In genomic region chrX:47835835-47836195, GRCm38 (mm10) we compare ENCODE assay signal across 24 mouse cellular contexts. TPM values are rescaled to one million over a fixed set of nuclear protein-coding genes. Genes with fewer than 3 reads are reported as not detected.
DNase-seq lines count a peak whose midpoint lies in the region; ATAC-seq and TF ChIP-seq lines count a peak whose summit lies in the region.
"Had no signal": no experiment of that assay in that cellular context is flagged by ENCODE, and none has a peak within 500 bp of the region (broad histone marks: within the 10 kb centered on the region; RNA-seq: fewer than 3 reads in every experiment).

No protein-coding gene starts in this region.

- H3K27me3 ChIP-seq in heart, embryonic 14.5 days (ENCODE audit: control insufficient read depth, insufficient read depth, low read length), result no peaks in the 10 kb centered on the region
- no peaks in the 10 kb centered on the region for H3K27me3 ChIP-seq in kidney, postnatal 0 days (ENCODE audit: insufficient read depth, low read length)
- no peaks in the 10 kb centered on the region for H3K27me3 ChIP-seq in lung, embryonic 16.5 days (ENCODE audit: control insufficient read depth, insufficient read depth, low read depth, low read length)
- H3K27me3 ChIP-seq: forebrain, embryonic 13.5 days; heart, embryonic 12.5 days; hindbrain, embryonic 12.5 days; hindbrain, embryonic 15.5 days had no signal

- no peak overlapping the region; a peak in 1 of 4 replicates for H3K27ac ChIP-seq in heart, embryonic 14.5 days (replicated peaks in 1 of 2; ENCODE audit: control insufficient read depth in 1 of 2, insufficient read depth in 1 of 2, low read depth in 2 of 2, low read length in 2 of 2)
- H3K27ac ChIP-seq in kidney, postnatal 0 days, result no peak overlapping the region
- no peak overlapping the region for H3K27ac ChIP-seq in lung, embryonic 16.5 days (ENCODE audit: low read length)
- H3K27ac ChIP-seq: forebrain, embryonic 10.5 days; forebrain, embryonic 13.5 days; heart, adult 2 months; hindbrain, embryonic 12.5 days; hindbrain, embryonic 15.5 days had no signal

- DNase-seq in heart, postnatal 25 days (ENCODE audit: low spot score), result no peak
- DNase-seq in kidney, postnatal 0 days (ENCODE audit: low spot score), result peak; percentile 1
- no peak for DNase-seq in kidney, adult 8-10 months
- DNase-seq in lung, postnatal 4 days, result no peak
- peak; percentile 7 for DNase-seq in brain, embryonic 14.5 days (ENCODE audit: low read depth)
- DNase-seq: adrenal gland, adult 8-10 months; adrenal gland, postnatal 25 days; cerebellum, adult 18-20 months; cerebellum, adult 9-10 months; cerebellum, postnatal 14 days; gastrocnemius, postnatal 10 days; gastrocnemius, postnatal 36 days; heart, adult 2 months; heart, postnatal 4 days had no signal

- no peak overlapping the region for H3K9ac ChIP-seq in heart, embryonic 14.5 days (ENCODE audit: low read length)
- no peak overlapping the region for H3K9ac ChIP-seq in kidney, postnatal 0 days (ENCODE audit: low read depth, low read length)
- H3K9ac ChIP-seq in lung, embryonic 16.5 days (ENCODE audit: low read length), result no peak overlapping the region
- H3K9ac ChIP-seq: forebrain, embryonic 13.5 days; heart, embryonic 12.5 days; hindbrain, embryonic 12.5 days; hindbrain, embryonic 15.5 days had no signal

- H3K4me2 ChIP-seq in heart, embryonic 14.5 days (ENCODE audit: low read length), result peak overlapping the region; percentile 18; the same call in 1 of the 2 replicates
- H3K4me2 ChIP-seq in kidney, postnatal 0 days (ENCODE audit: low read length), result no peak overlapping the region
- H3K4me2 ChIP-seq in lung, embryonic 16.5 days (ENCODE audit: low read depth, low read length), result no peak overlapping the region
- H3K4me2 ChIP-seq: forebrain, embryonic 13.5 days; heart, embryonic 12.5 days; hindbrain, embryonic 12.5 days; hindbrain, embryonic 15.5 days had no signal

- 45% methylated on average over 1 of the region's 1 CpGs for WGBS in heart, embryonic 14.5 days
- 43% methylated on average over 1 of the region's 1 CpGs for WGBS in kidney, postnatal 0 days
- 55% methylated on average over 1 of the region's 1 CpGs for WGBS in lung, embryonic 16.5 days

- H3K9me3 ChIP-seq in heart, embryonic 14.5 days (ENCODE audit: control insufficient read depth, low read length), result no peaks in the 10 kb centered on the region
- no peaks in the 10 kb centered on the region for H3K9me3 ChIP-seq in kidney, postnatal 0 days (replicated peaks; ENCODE audit: low read length)
- H3K9me3 ChIP-seq in lung, embryonic 16.5 days (ENCODE audit: control insufficient read depth, low read length), result no peaks in the 10 kb centered on the region
- H3K9me3 ChIP-seq: forebrain, embryonic 10.5 days; heart, embryonic 12.5 days; hindbrain, embryonic 12.5 days; hindbrain, embryonic 15.5 days had no signal

- no peak overlapping the region for H3K4me3 ChIP-seq in heart, embryonic 14.5 days (ENCODE audit: control insufficient read depth in 1 of 2, insufficient read depth in 1 of 2, low read depth in 1 of 2, low read length in 2 of 2)
- H3K4me3 ChIP-seq in kidney, postnatal 0 days (replicated peaks; ENCODE audit: low read depth, low read length), result no peak overlapping the region
- H3K4me3 ChIP-seq in lung, embryonic 16.5 days (ENCODE audit: low read length), result no peak overlapping the region
- H3K4me3 ChIP-seq: forebrain, embryonic 10.5 days; forebrain, embryonic 13.5 days; heart, adult 2 months; heart, embryonic 12.5 days; hindbrain, embryonic 12.5 days; hindbrain, embryonic 15.5 days had no signal

- TF ChIP-seq POLR2A in brain, embryonic 14.5 days (IDR thresholded peaks at IDR 0.05; ENCODE audit: borderline replicate concordance, extremely low read depth, insufficient read depth, insufficient read length, poor library complexity, severe bottlenecking), result no peak

- intact Hi-C loops in heart, postnatal 25 days (cut with DNase I), result no loop called here

- no peak for ATAC-seq in heart, embryonic 14.5 days (ENCODE audit: insufficient number of reproducible peaks, insufficient read depth, low FRiP score, low read depth)
- ATAC-seq in kidney, postnatal 0 days (replicated peaks; ENCODE audit: low FRiP score, low read depth), result no peak
- ATAC-seq in lung, embryonic 16.5 days (ENCODE audit: low read depth), result peak; percentile 75
- ATAC-seq: activated CD4-positive, CD25-positive, alpha-beta regulatory T cell, adult 4 months; forebrain, embryonic 13.5 days; forebrain, embryonic 16.5 days had no signal

- TF ChIP-seq CTCF in kidney, postnatal 0 days (IDR thresholded peaks at IDR 0.05; ENCODE audit: low read depth), result no peak
- no peak for TF ChIP-seq CTCF in brain, embryonic 14.5 days (IDR thresholded peaks at IDR 0.05; ENCODE audit: borderline replicate concordance, extremely low read depth, insufficient read depth, insufficient read length)

- H3K4me1 ChIP-seq in heart, embryonic 14.5 days (ENCODE audit: control insufficient read depth in 2 of 2, insufficient read depth in 2 of 2, low read length in 2 of 2), result peaks cover 0 to 2% of the 10 kb centered on the region in 2 experiments; a peak in 1 of 4 replicates
- no peaks in the 10 kb centered on the region for H3K4me1 ChIP-seq in kidney, postnatal 0 days (replicated peaks; ENCODE audit: insufficient read depth, low read length)
- no peaks in the 10 kb centered on the region for H3K4me1 ChIP-seq in lung, embryonic 16.5 days (replicated peaks; ENCODE audit: control insufficient read depth, insufficient read depth, low read length)
- H3K4me1 ChIP-seq: forebrain, embryonic 10.5 days; forebrain, embryonic 13.5 days; heart, embryonic 12.5 days; hindbrain, embryonic 12.5 days; hindbrain, embryonic 15.5 days had no signal

- no peaks in the 10 kb centered on the region for H3K36me3 ChIP-seq in heart, embryonic 14.5 days (ENCODE audit: control insufficient read depth, insufficient read depth, low read length)
- H3K36me3 ChIP-seq in kidney, postnatal 0 days (ENCODE audit: insufficient read depth, low read length), result no peaks in the 10 kb centered on the region
- H3K36me3 ChIP-seq in lung, embryonic 16.5 days (ENCODE audit: control insufficient read depth, insufficient read depth, low read length), result no peaks in the 10 kb centered on the region
- H3K36me3 ChIP-seq: forebrain, embryonic 10.5 days; heart, embryonic 12.5 days; hindbrain, embryonic 12.5 days; hindbrain, embryonic 15.5 days had no signal

RNA-seq across cellular contexts. Expression of gene Smarca1, which starts 57.0 kb away (rescaled TPM):
- 25.6 and 27.7 TPM in 2 replicates for polyA plus RNA-seq in heart, embryonic 14.5 days (2014; fragmentation: Nextera tagmentation; extraction: Ambion mirVana)
- 1 to 10 TPM in 1 of 2 experiments, under 1 TPM in 1; 0.89 to 1.3 TPM for total RNA-seq in heart, postnatal 25 days (2021)
- 17.3 and 18.1 TPM in 2 replicates for polyA plus RNA-seq in kidney, postnatal 0 days (2015; fragmentation: Nextera tagmentation; extraction: Ambion mirVana)
- 28.9 and 32.9 TPM in 2 replicates for polyA plus RNA-seq in lung, embryonic 16.5 days (2015; fragmentation: Nextera tagmentation; extraction: Ambion mirVana)
- polyA plus RNA-seq in brain, embryonic 14.5 days (2012; rRNA removed), result 14.0 and 21.2 TPM in 2 replicates
- total RNA-seq: granulocyte monocyte progenitor cell, adult 5-6 weeks had no signal
- polyA plus RNA-seq: activated CD4-positive, CD25-positive, alpha-beta regulatory T cell, adult 4 months had no signal

Comparison
In these comparisons a context has a peak if more than half of its experiments do, and no peak if none do; other contexts are left out.
1. DNase-seq: peak in kidney, postnatal 0 days (single experiment) and brain, embryonic 14.5 days (single experiment); none in heart, postnatal 25 days (single experiment), kidney, adult 8-10 months (0 of 2) and lung, postnatal 4 days (0 of 2).